Mouse (Mus musculus): ENCODE data around the gene Vps41.

DNA sequence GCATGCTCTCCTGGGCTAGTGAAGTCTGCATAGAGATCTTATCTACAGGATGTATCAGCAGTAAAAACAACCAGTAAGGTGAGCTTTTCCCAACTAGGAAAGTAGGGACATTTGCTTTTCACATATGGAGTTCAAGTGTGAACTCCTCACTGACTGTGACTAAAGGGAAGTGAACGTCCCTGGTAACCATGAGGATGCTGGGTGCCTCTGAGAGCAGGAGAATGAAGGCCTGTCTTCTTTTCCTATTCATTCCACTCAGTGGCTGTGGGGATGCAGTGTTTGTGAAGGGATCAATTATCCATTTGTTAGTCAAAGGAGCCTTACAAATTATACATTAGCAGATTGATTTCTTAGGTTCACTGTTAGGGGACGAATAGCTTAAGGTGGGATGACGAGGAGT is 51.4 kb downstream of the Vps41 start:
- TF ChIP-seq USF1 (IDR thresholded peaks at IDR 0.05; ENCODE audit: low read depth) (no peak), POLR2A (IDR thresholded peaks at IDR 0.05; ENCODE audit: insufficient read length, low read depth) (no peak), CEBPB (IDR thresholded peaks at IDR 0.05; ENCODE audit: insufficient read depth, poor library complexity, severe bottlenecking) (no peak), TCF12 (IDR thresholded peaks at IDR 0.05; ENCODE audit: insufficient read depth, poor library complexity, severe bottlenecking) (no peak), MYOD1 (IDR thresholded peaks at IDR 0.05; ENCODE audit: control insufficient read depth in 1 of 3, insufficient read length in 2 of 3, low read depth in 2 of 3) (no peak), POLR2AphosphoS2 (IDR thresholded peaks at IDR 0.05; ENCODE audit: insufficient read length, low read depth) (no peak)

Measured in myocyte (in vitro differentiated cells).